8 mouse cellular contexts compared by ENCODE assay signal in the genomic region with DNA sequence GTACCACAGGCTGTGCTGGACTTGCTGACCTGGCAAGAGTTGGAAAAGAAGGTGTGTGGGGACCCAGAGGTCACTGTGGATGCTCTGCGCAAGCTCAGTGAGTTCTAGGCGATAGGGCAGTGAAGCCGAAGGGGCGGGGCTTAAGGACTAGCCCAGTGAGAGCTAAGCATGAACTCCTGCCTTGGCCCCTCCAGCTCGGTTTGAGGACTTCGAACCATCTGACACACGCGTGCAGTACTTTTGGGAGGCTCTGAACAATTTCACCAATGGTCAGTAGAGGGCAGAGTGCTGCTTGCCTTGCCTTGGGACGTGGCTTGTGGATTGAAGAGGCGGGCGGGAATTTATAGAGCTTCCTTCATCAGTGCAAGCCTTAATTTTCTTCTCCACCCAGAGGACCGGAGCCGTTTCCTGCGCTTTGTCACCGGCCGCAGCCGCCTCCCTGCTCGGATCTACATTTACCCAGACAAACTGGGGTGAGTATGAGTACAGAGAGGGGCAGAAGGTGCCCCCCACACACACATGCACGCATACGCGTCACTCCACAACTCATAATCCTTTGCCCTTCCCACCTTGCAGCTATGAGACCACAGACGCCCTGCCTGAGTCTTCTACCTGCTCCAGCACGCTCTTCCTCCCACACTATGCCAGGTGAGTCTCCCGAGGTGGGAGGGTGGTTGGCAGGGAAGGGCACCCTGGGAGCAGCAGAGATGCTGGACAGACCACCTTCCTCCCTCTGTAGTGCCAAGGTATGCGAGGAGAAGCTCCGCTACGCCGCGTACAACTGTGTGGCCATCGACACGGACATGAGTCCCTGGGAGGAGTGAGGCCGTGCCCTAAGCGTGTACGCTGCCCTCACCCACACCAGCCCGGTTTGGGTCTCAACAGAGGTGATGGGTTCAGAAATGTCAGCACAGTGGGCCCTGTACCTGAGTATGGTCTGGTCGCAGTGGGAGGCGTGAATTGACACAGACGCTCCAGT. TPM values are rescaled to one million over a fixed set of nuclear protein-coding genes. Genes with fewer than 3 reads are reported as not detected.
DNase-seq lines count a peak whose midpoint lies in the region; ATAC-seq and TF ChIP-seq lines count a peak whose summit lies in the region.

No protein-coding gene starts in this region.

- no peaks in the 10 kb centered on the region for H3K9me3 ChIP-seq in intestine, embryonic 15.5 days
- H3K9me3 ChIP-seq in limb, embryonic 12.5 days, result no peaks in the 10 kb centered on the region
- no peaks in the 10 kb centered on the region for H3K9me3 ChIP-seq in midbrain, embryonic 11.5 days (ENCODE audit: control insufficient read depth, low read length)

- peaks cover 41% of the 10 kb centered on the region for H3K36me3 ChIP-seq in spleen, adult 2 months (ENCODE audit: control insufficient read depth, insufficient read depth, low read length)
- H3K36me3 ChIP-seq in intestine, embryonic 15.5 days, result peaks cover 11% of the 10 kb centered on the region
- H3K36me3 ChIP-seq in limb, embryonic 12.5 days, result peaks cover 42% of the 10 kb centered on the region
- H3K36me3 ChIP-seq in midbrain, embryonic 11.5 days (ENCODE audit: control insufficient read depth, insufficient read depth, low read length), result no peaks in the 10 kb centered on the region

- no peak overlapping the region for H3K4me3 ChIP-seq in spleen, adult 2 months (ENCODE audit: extremely low read depth, insufficient read depth, insufficient read length)
- H3K4me3 ChIP-seq in intestine, embryonic 15.5 days (replicated peaks), result no peak overlapping the region
- H3K4me3 ChIP-seq in limb, embryonic 12.5 days (replicated peaks), result no peak overlapping the region
- H3K4me3 ChIP-seq in midbrain, embryonic 11.5 days (ENCODE audit: low read depth, low read length), result no peak overlapping the region

- no peak overlapping the region for H3K27ac ChIP-seq in spleen, adult 2 months (ENCODE audit: insufficient read depth, low read length)
- no peak overlapping the region for H3K27ac ChIP-seq in intestine, embryonic 15.5 days
- H3K27ac ChIP-seq in limb, embryonic 12.5 days, result no peak overlapping the region
- H3K27ac ChIP-seq in midbrain, embryonic 11.5 days (ENCODE audit: low read depth, low read length), result no peak overlapping the region

- no peaks in the 10 kb centered on the region for H3K27me3 ChIP-seq in spleen, adult 2 months (ENCODE audit: control insufficient read depth, insufficient read depth, low read length)
- H3K27me3 ChIP-seq in intestine, embryonic 15.5 days (replicated peaks), result no peaks in the 10 kb centered on the region
- H3K27me3 ChIP-seq in limb, embryonic 12.5 days, result no peaks in the 10 kb centered on the region
- no peaks in the 10 kb centered on the region; the same call in 1 of the 2 replicates for H3K27me3 ChIP-seq in midbrain, embryonic 11.5 days (ENCODE audit: control insufficient read depth, insufficient read depth, low read length)

- TF ChIP-seq POLR2A in spleen, adult 2 months (IDR thresholded peaks at IDR 0.05; ENCODE audit: low read depth, low read length), result no peak

- H3K4me1 ChIP-seq in spleen, adult 2 months (ENCODE audit: control insufficient read depth, insufficient read depth, insufficient read length), result no peaks in the 10 kb centered on the region
- H3K4me1 ChIP-seq in intestine, embryonic 15.5 days (replicated peaks), result 0 out of 2 replicates have a peak, but pooled peaks cover 3% of the 10 kb centered on the region
- H3K4me1 ChIP-seq in limb, embryonic 12.5 days (replicated peaks), result peaks cover 7% of the 10 kb centered on the region; the same call in 1 of the 2 replicates
- H3K4me1 ChIP-seq in midbrain, embryonic 11.5 days (ENCODE audit: control insufficient read depth, insufficient read depth, low read length), result 0 out of 2 replicates have a peak, but pooled peaks cover 3% of the 10 kb centered on the region

- WGBS in spleen, adult 2 months, result 77% methylated on average over 38 of the region's 38 CpGs
- WGBS in intestine, embryonic 15.5 days, result 54% methylated on average over 38 of the region's 38 CpGs
- 54% methylated on average over 38 of the region's 38 CpGs for WGBS in limb, embryonic 12.5 days
- WGBS in midbrain, embryonic 11.5 days, result 56% methylated on average over 38 of the region's 38 CpGs

- TF ChIP-seq CTCF in spleen, adult 2 months (IDR thresholded peaks at IDR 0.05; ENCODE audit: extremely low read depth, insufficient read depth, insufficient read length, insufficient replicate concordance), result peak; percentile 60; the same call in 1 of the 2 replicates

- peak; percentile 79 for ATAC-seq in intestine, embryonic 15.5 days
- peak; percentile 34; the same call in 1 of the 2 replicates for ATAC-seq in limb, embryonic 12.5 days (ENCODE audit: insufficient number of reproducible peaks, insufficient read depth, low FRiP score, low TSS enrichment, low read depth)
- ATAC-seq in midbrain, embryonic 11.5 days (ENCODE audit: low FRiP score), result peak; percentile 74

- H3K4me2 ChIP-seq in intestine, embryonic 15.5 days (replicated peaks), result no peak overlapping the region
- peak overlapping the region; percentile 35; the same call in 1 of the 2 replicates for H3K4me2 ChIP-seq in limb, embryonic 12.5 days
- H3K4me2 ChIP-seq in midbrain, embryonic 11.5 days, result no peak overlapping the region

- peak in 1 of 2 experiments; percentile 50 for DNase-seq in spleen, adult 2 months (ENCODE audit: low read depth in 1 of 2, low spot score in 2 of 2)
- no peak for DNase-seq in spleen, adult 12 weeks (ENCODE audit: low spot score)
- DNase-seq in cerebellum, postnatal 14 days, result peak; percentile 75 to 76
- peak; percentile 33 to 57 for DNase-seq in frontal cortex, postnatal 10 days (ENCODE audit: low spot score in 2 of 2)
- peak; percentile 95 for DNase-seq in midbrain, embryonic 11.5 days (ENCODE audit: low spot score, missing footprints)
- peak; percentile 52 to 72 for DNase-seq in spleen, postnatal 4 days (ENCODE audit: low spot score in 2 of 2)

- H3K9ac ChIP-seq in intestine, embryonic 15.5 days, result no peak overlapping the region
- H3K9ac ChIP-seq in limb, embryonic 12.5 days (replicated peaks), result peak overlapping the region; percentile 23; the same call in 1 of the 2 replicates
- no peak overlapping the region for H3K9ac ChIP-seq in midbrain, embryonic 11.5 days (ENCODE audit: low read length)

RNA-seq across cellular contexts. Expression of a gene that starts 7.7 kb away (rescaled TPM):
- 58.8 and 66.6 TPM in 2 replicates for polyA plus RNA-seq in spleen, adult 2 months (2012; rRNA removed)
- polyA plus RNA-seq in intestine, embryonic 15.5 days (2015; fragmentation: Nextera tagmentation; extraction: Ambion mirVana), result 12.6 TPM in 2 replicates
- polyA plus RNA-seq in limb, embryonic 12.5 days (2016; fragmentation: Nextera tagmentation; extraction: Ambion mirVana), result 10.7 and 10.8 TPM in 2 replicates
- 7.6 and 9.4 TPM in 2 replicates for polyA plus RNA-seq in midbrain, embryonic 11.5 days (2014; fragmentation: Nextera tagmentation; extraction: Ambion mirVana)

RNA-seq across cellular contexts. Expression of a gene that starts 8.6 kb away (rescaled TPM):
- 72.1 and 90.6 TPM in 2 replicates for polyA plus RNA-seq in spleen, adult 2 months (2012; rRNA removed)
- 68.7 and 75.4 TPM in 2 replicates for polyA plus RNA-seq in intestine, embryonic 15.5 days (2015; fragmentation: Nextera tagmentation; extraction: Ambion mirVana)
- polyA plus RNA-seq in limb, embryonic 12.5 days (2016; fragmentation: Nextera tagmentation; extraction: Ambion mirVana), result 110 and 111 TPM in 2 replicates
- polyA plus RNA-seq in midbrain, embryonic 11.5 days (2014; fragmentation: Nextera tagmentation; extraction: Ambion mirVana), result 85.2 and 95.6 TPM in 2 replicates

RNA-seq across cellular contexts. Expression of a gene that starts 16.4 kb away (rescaled TPM):
- polyA plus RNA-seq in spleen, adult 2 months (2012; rRNA removed), result 3.6 TPM in 2 replicates
- polyA plus RNA-seq in intestine, embryonic 15.5 days (2015; fragmentation: Nextera tagmentation; extraction: Ambion mirVana), result 32.2 and 37.7 TPM in 2 replicates
- polyA plus RNA-seq in limb, embryonic 12.5 days (2016; fragmentation: Nextera tagmentation; extraction: Ambion mirVana), result 53.0 and 54.0 TPM in 2 replicates
- polyA plus RNA-seq in midbrain, embryonic 11.5 days (2014; fragmentation: Nextera tagmentation; extraction: Ambion mirVana), result 43.0 and 49.4 TPM in 2 replicates
